Mouse (Mus musculus) ES-E14 (cell line): Measurements from ENCODE around the gene B130006D01Rik.

Experiments
- CHD2 ChIP-seq: IDR thresholded peaks from 2 replicates; pipeline ENCODE4 v1.6.1; 2014; ENCODE audit warnings: mild to moderate bottlenecking, low read depth, low read length, inconsistent platforms
- HCFC1 ChIP-seq: IDR thresholded peaks from 2 replicates; pipeline ENCODE4 v1.6.1; 2012; ENCODE audit warnings: low read length, inconsistent platforms, borderline replicate concordance; ENCODE audit not compliant: insufficient read depth
- MAFK ChIP-seq: IDR thresholded peaks from 2 replicates; pipeline ENCODE4 v1.6.1; 2014; ENCODE audit warnings: mild to moderate bottlenecking, low read depth, low read length, inconsistent platforms; ENCODE audit not compliant: insufficient read depth
- ZC3H11A ChIP-seq: IDR thresholded peaks from 2 replicates; pipeline ENCODE4 v1.6.1; 2012; ENCODE audit warnings: low read depth, mild to moderate bottlenecking, inconsistent platforms, low read length, borderline replicate concordance
- ZNF384 ChIP-seq: IDR thresholded peaks from 2 replicates; pipeline ENCODE4 v1.6.1; 2012; ENCODE audit warnings: low read depth, low read length, inconsistent platforms

- TF ChIP-seq MAFK (no peak), HCFC1 (no peak), ZC3H11A (no peak), CHD2 (no peak), ZNF384 (no peak)
Observed at GRCm38 (mm10) chr11:95713225-95713810, 10.1 kb upstream of the B130006D01Rik start.
